Mouse (Mus musculus) liver, postnatal 0 days (tissue): ENCODE results near the gene Msn. TPM values are rescaled to one million over a fixed set of nuclear protein-coding genes. Genes with fewer than 3 reads are reported as not detected.
"Not testable (repeated sequence)": the region's sequence is repeated elsewhere in the genome, so short reads cannot be mapped to it uniquely, and the experiment has no call there.

ENCODE experiments used
- ATAC-seq: fragments of 200-750 bp; cut with Nextera tagmentation; 2 replicates; pipeline ENCODE4 v1.8.0; 2017; ENCODE audit warnings: mild to moderate bottlenecking, moderate library complexity
- DNase-seq: peaks from one replicate; pipeline ENCODE4 v3.0.0-alpha.2; 2016
- H3K27ac ChIP-seq: fragments of 300-500 bp; sonication (generic); 2 replicates; pipeline ENCODE4 v1.5.1; 2014; ENCODE audit warnings: antibody characterized with exemption, moderate library complexity, mild to moderate bottlenecking, low read depth
- H3K27me3 ChIP-seq: fragments of 300-500 bp; sonication (generic); 2 replicates; pipeline ENCODE4 v1.6.1; 2014; ENCODE audit warnings: low read length, control low read depth, mixed read lengths; ENCODE audit not compliant: insufficient read depth
- H3K36me3 ChIP-seq: fragments of 300-500 bp; sonication (generic); replicated peaks from 2 replicates; pipeline ENCODE4 v1.6.1; 2014; ENCODE audit warnings: mild to moderate bottlenecking, control low read depth, low read length, moderate library complexity, mixed read lengths; ENCODE audit not compliant: insufficient read depth
- H3K4me1 ChIP-seq: fragments of 300-500 bp; sonication (generic); 2 replicates; pipeline ENCODE4 v1.6.1; 2014; ENCODE audit warnings: antibody characterized with exemption, mild to moderate bottlenecking, control low read depth; ENCODE audit not compliant: insufficient read depth
- H3K4me2 ChIP-seq: fragments of 300-500 bp; sonication (generic); 2 replicates; pipeline ENCODE4 v1.6.1; 2014; ENCODE audit warnings: low read depth, mild to moderate bottlenecking, low read length, moderate library complexity, mixed read lengths
- H3K4me3 ChIP-seq: fragments of 300-500 bp; sonication (generic); 2 replicates; pipeline ENCODE4 v1.5.1; 2014; ENCODE audit warnings: low read depth, low read length
- H3K9ac ChIP-seq: fragments of 300-500 bp; sonication (generic); replicated peaks from 2 replicates; pipeline ENCODE4 v1.6.1; 2014; ENCODE audit warnings: mild to moderate bottlenecking, moderate library complexity
- H3K9me3 ChIP-seq: fragments of 300-500 bp; sonication (generic); 2 replicates; pipeline ENCODE4 v1.6.1; 2016; ENCODE audit warnings: mild to moderate bottlenecking, control low read depth, low read length, mixed read lengths
- CTCF ChIP-seq: sonication (generic); IDR thresholded peaks from 2 replicates; pipeline ENCODE4 v1.5.1; 2016; ENCODE audit warnings: antibody characterized with exemption, low read depth
- EP300 ChIP-seq: IDR thresholded peaks from 2 replicates; pipeline ENCODE4 v1.6.1; 2016; ENCODE audit warnings: antibody characterized with exemption, low read depth, mild to moderate bottlenecking
- WGBS: fragments of 180-500 bp; shearing (Covaris S2); extraction: QIAGEN DNeasy Blood & Tissue Kit; methylation state at CpG from one replicate; pipeline ENCODE4 v1.1.7; 2014; ENCODE audit not compliant: insufficient replicate concordance; 5-methylcytosine and 5-hydroxymethylcytosine counted together
- polyA plus RNA-seq: library from polyadenylated mRNA; unstranded; fragments of >200 nt; fragmentation: Nextera tagmentation; extraction: Ambion mirVana; gene quantifications from 2 replicates; pipeline ENCODE4 v1.2.1, GENCODE M21; 2015

Gene Msn
- polyA plus RNA-seq, 1 experiment from 2014 or later: 36.7 TPM

DNA sequence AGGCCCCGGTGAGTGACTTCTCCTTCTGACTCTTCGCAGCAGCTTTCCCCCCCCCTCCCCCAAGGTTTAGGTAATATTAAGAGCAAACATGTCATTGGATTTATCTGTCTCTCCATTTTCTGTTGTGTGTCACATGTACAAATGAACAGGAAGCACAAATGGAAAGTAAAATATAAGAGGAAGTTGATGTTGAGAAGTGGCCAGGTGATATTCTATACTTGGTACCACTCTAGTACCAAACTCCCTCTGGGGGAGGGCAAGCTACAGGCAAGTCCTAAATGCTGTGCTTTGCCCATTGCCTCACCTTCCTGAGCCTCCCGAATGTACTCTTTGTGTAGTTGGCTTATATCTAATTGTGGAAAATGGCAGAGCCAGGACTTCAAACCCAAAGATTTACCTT is 62.1 kb downstream of the Msn start:
- Histone ChIP-seq H3K4me3 (no peak overlapping the region), H3K4me2 (no peak overlapping the region), H3K36me3 (0 out of 2 replicates have a peak, but pooled peaks cover 4% of the 10 kb centered on the region), H3K27me3 (peaks cover 3% of the 10 kb centered on the region; the same call in 1 of the 2 replicates), H3K27ac (no peak overlapping the region), H3K9me3 (no peaks in the 10 kb centered on the region), H3K4me1 (no peaks in the 10 kb centered on the region), H3K9ac (no peak overlapping the region)
- 86% methylated on average over 3 of the region's 3 CpGs for WGBS
- TF ChIP-seq CTCF: no peak
- no peak for TF ChIP-seq EP300
- ATAC-seq: no peak
- DNase-seq: no peak

DNA sequence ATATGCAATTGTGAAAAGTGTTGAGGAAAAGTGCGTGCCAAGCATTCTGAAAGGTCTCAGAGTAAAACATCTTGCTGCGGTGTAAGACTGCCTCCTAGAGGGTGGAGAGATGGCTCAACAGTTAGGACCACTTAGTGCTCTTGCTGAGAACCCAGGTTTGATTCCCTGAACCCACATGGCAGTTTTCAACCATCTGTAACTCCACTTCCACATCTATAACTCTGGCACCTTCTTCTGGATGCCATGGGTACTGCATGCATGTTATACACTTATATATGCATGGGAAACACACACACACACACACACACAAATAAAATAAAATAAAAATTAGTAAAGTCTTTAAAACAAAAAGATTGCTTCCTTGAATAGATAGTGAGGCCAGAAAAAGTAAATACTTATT is 66.7 kb downstream of the Msn start:
- Histone ChIP-seq H3K9me3 (no peaks in the 10 kb centered on the region), H3K36me3 (peaks cover 16% of the 10 kb centered on the region; the same call in 1 of the 2 replicates), H3K4me3 (no peak overlapping the region), H3K9ac (no peak overlapping the region), H3K4me1 (no peaks in the 10 kb centered on the region), H3K27me3 (peaks cover 3% of the 10 kb centered on the region; the same call in 1 of the 2 replicates), H3K27ac (no peak overlapping the region), H3K4me2 (no peak overlapping the region)
- WGBS: 63% methylated on average over 2 of the region's 2 CpGs
- DNase-seq (peak; percentile 16), ATAC-seq (no peak)
- TF ChIP-seq CTCF: peak; percentile 64
- TF ChIP-seq EP300: no peak

DNA sequence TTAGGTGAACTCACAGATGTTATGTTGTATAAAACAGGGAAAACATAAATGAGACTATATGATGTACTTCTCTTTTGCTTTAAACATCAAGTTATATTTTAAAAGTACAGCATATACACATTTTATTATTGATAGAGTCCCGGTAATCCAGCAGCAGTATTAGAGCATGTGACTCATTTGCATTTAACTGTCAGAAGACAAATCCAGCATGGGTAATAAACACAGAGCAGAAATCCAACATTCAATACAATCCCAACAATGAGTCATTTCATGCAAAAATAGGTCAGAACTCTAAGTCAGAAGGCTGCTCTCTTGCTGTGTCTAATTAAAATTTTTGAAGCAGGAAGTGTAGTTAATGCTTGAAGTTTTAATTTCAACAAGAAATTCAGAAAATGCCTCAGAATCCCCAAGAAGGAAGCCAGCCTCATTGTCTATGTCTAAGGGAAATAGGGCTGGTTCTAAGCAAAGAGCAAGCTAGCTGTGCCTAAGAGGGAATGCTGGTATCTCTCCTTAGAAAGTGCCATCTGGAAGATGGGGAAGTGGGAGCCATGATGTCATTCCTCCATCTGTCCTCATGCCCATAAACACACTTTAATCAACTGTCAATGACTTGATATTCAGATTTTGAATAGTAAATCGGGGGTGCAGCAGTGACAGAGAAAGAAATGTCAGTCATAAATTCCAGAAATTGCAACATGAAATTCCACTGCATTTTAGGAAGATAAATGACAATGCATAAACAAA is 76.0 kb downstream of the Msn start:
- H3K27ac ChIP-seq: no peak overlapping the region
- no peak overlapping the region for H3K4me2 ChIP-seq
- 68% methylated on average over 2 of the region's 2 CpGs for WGBS
- no peaks in the 10 kb centered on the region for H3K9me3 ChIP-seq
- H3K27me3 ChIP-seq: no peaks in the 10 kb centered on the region
- H3K36me3 ChIP-seq: peaks cover 3% of the 10 kb centered on the region; the same call in 1 of the 2 replicates
- H3K4me3 ChIP-seq: no peak overlapping the region
- no peaks in the 10 kb centered on the region for H3K4me1 ChIP-seq
- TF ChIP-seq CTCF: no peak
- no peak for TF ChIP-seq EP300
- ATAC-seq (no peak), DNase-seq (no peak)
- H3K9ac ChIP-seq: no peak overlapping the region

DNA sequence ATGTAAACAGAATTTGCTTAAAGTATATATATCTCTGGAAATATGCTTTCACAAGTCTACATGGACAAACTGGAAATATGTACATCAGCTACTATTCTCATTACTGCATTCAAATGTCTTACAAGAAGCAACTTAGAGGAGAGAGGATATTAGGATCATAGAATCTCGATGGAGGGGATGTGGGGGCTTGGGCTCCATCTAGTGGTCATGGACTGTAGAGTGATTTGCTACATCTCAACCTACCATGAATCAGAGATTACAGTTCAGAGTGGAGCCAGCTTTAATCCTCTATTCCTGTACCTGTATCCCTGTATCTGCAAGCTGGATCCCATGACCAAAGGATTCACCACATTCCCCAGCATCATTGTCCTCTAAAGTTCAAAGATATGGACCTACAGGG is 82.6 kb downstream of the Msn start:
- no peak overlapping the region for H3K4me3 ChIP-seq
- no peak overlapping the region for H3K9ac ChIP-seq
- TF ChIP-seq EP300 (no peak), CTCF (peak; percentile 71)
- no peaks in the 10 kb centered on the region for H3K27me3 ChIP-seq
- H3K4me1 ChIP-seq: no peaks in the 10 kb centered on the region
- DNase-seq: peak; percentile 30
- H3K27ac ChIP-seq: no peak overlapping the region
- no peak for ATAC-seq
- H3K4me2 ChIP-seq: no peak overlapping the region
- H3K9me3 ChIP-seq: no peaks in the 10 kb centered on the region
- no peaks in the 10 kb centered on the region for H3K36me3 ChIP-seq
- 19% methylated on average over 1 of the region's 1 CpGs for WGBS

DNA sequence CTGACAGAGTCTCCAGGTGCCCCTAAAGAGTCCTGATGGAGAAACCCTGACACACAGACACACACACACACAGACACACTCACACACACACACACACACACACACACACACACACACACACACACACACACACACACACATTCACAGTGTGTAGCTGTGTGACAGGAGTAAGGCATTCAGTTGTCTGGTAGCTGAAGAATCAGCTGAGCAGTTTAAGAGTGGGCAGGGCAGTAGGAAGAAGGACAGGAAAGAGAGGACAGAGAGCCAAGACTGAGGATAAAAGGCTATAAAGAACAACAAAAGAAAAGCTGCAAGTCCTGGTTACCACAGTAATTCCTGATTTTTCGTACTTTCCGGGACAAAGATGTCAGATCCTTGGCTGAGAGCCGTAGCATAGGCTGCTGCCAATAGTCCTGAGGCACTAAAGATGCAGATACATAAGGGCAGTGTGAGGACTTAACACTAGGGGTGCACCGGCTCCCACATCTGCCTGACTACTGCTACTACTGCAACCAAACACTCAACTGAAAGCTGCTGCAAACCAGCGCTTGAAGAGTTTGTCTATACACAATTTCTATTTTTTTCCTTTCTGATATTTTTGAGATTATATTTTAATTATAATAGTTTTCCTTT is 88.4 kb downstream of the Msn start:
- no peak overlapping the region for H3K27ac ChIP-seq
- no peaks in the 10 kb centered on the region for H3K9me3 ChIP-seq
- H3K36me3 ChIP-seq: no peaks in the 10 kb centered on the region
- 71% methylated on average over 5 of the region's 5 CpGs for WGBS
- DNase-seq: no peak
- ATAC-seq: no peak
- H3K4me2 ChIP-seq: no peak overlapping the region
- no peaks in the 10 kb centered on the region for H3K4me1 ChIP-seq
- no peaks in the 10 kb centered on the region for H3K27me3 ChIP-seq
- no peak overlapping the region for H3K9ac ChIP-seq
- TF ChIP-seq CTCF: 0 out of 2 replicates have a peak, but pooled peaks have one; percentile 12
- no peak for TF ChIP-seq EP300
- no peak overlapping the region for H3K4me3 ChIP-seq

DNA sequence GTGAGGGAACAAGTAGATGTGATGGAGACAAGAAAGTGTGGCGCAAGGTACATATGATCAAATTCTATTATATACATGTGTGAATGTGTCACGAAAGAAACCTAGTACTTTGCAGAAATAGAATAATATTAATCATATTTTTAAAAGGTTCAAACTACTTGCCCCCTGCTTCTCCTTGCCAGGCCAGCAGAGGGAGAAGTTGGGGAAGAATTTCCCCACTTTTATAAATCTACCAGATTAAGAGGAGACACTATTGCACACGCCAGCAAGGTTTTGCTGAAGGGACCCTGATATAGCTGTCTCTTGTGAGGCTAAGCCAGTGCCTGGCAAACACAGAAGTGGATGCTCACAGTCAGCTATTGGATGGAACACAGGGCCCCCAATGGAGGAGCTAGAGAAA is 109.3 kb downstream of the Msn start:
- not testable (repeated sequence) for H3K9ac ChIP-seq, H3K9me3 ChIP-seq, H3K4me3 ChIP-seq, ATAC-seq, H3K4me2 ChIP-seq, H3K27me3 ChIP-seq, H3K27ac ChIP-seq, H3K36me3 ChIP-seq, DNase-seq, H3K4me1 ChIP-seq
- 69% methylated on average over 3 of the region's 3 CpGs for WGBS
